Mouse (Mus musculus) liver, embryonic 16.5 days (tissue): ENCODE results near the gene Glce. TPM values are rescaled to one million over a fixed set of nuclear protein-coding genes. Genes with fewer than 3 reads are reported as not detected.

ENCODE experiments used
- ATAC-seq: fragments of 200-750 bp; cut with Nextera tagmentation; 2 replicates; pipeline ENCODE4 v1.8.0; 2017; ENCODE audit warnings: low read depth, mild to moderate bottlenecking, moderate number of reproducible peaks, moderate library complexity
- H3K27ac ChIP-seq: fragments of 300-500 bp; sonication (generic); 2 replicates; pipeline ENCODE4 v1.5.1; 2014; ENCODE audit warnings: mild to moderate bottlenecking, low read length
- H3K27me3 ChIP-seq: fragments of 300-500 bp; sonication (generic); 2 replicates; pipeline ENCODE4 v1.6.1; 2014; ENCODE audit warnings: low read depth, low read length, mixed read lengths; ENCODE audit not compliant: control insufficient read depth, insufficient read depth
- H3K36me3 ChIP-seq: fragments of 300-500 bp; sonication (generic); 2 replicates; pipeline ENCODE4 v1.6.1; 2014; ENCODE audit warnings: mild to moderate bottlenecking; ENCODE audit not compliant: control insufficient read depth, insufficient read depth
- H3K4me1 ChIP-seq: fragments of 300-500 bp; sonication (generic); 2 replicates; pipeline ENCODE4 v1.6.1; 2014; ENCODE audit warnings: low read depth, low read length, mixed read lengths; ENCODE audit not compliant: control insufficient read depth
- H3K4me2 ChIP-seq: fragments of 300-500 bp; sonication (generic); 2 replicates; pipeline ENCODE4 v1.6.1; 2014; ENCODE audit warnings: low read depth, low read length, mixed read lengths
- H3K4me3 ChIP-seq: fragments of 300-500 bp; sonication (generic); 2 replicates; pipeline ENCODE4 v1.5.1; 2014; ENCODE audit warnings: low read depth, mild to moderate bottlenecking, low read length
- H3K9ac ChIP-seq: fragments of 300-500 bp; sonication (generic); 2 replicates; pipeline ENCODE4 v1.6.1; 2014; ENCODE audit warnings: low read depth, low read length
- H3K9me3 ChIP-seq: fragments of 300-500 bp; sonication (generic); replicated peaks from 2 replicates; pipeline ENCODE4 v1.6.1; 2016; ENCODE audit warnings: low read length; ENCODE audit not compliant: control insufficient read depth
- WGBS: fragments of 180-500 bp; shearing (Covaris S2); extraction: QIAGEN DNeasy Blood & Tissue Kit; methylation state at CpG from one replicate; pipeline ENCODE4 v1.1.7; 2014; ENCODE audit not compliant: insufficient replicate concordance; 5-methylcytosine and 5-hydroxymethylcytosine counted together
- polyA plus RNA-seq: library from polyadenylated mRNA; unstranded; fragments of >200 nt; fragmentation: Nextera tagmentation; extraction: Ambion mirVana; gene quantifications from 2 replicates; pipeline ENCODE4 v1.2.1, GENCODE M21; 2015

The Glce gene
- polyA plus RNA-seq, 1 experiment from 2014 or later = 6.0 TPM

DNA sequence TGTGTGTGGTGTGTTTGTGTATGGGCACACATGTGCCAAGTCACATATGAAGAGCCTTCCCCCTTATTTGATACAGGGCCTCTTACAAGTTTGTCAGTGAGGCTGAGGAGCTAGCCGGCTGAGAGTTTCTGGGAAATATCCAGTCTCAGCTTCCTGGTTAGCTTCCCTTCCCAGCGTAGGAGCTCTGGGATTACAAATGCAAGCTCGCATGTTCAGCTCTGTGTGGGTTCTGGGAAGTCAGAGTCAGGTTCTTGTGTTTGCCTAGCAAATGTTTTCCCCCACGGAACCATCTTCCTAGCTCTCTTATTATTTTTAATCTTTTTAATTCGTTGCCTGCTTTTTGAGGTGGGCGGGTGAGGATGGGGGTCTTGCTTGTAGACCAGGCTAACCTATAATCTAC, 32.9 kb upstream of the Glce start:
- Histone ChIP-seq H3K36me3 (no peaks in the 10 kb centered on the region), H3K4me1 (no peaks in the 10 kb centered on the region), H3K9ac (no peak overlapping the region), H3K4me2 (no peak overlapping the region), H3K27me3 (no peaks in the 10 kb centered on the region), H3K4me3 (no peak overlapping the region), H3K27ac (no peak overlapping the region), H3K9me3 (no peaks in the 10 kb centered on the region)
- 66% methylated on average over 6 of the region's 6 CpGs for WGBS
- ATAC-seq = no peak

- no peak overlapping the region for H3K4me3 ChIP-seq
- H3K4me1 ChIP-seq = no peaks in the 10 kb centered on the region
- H3K4me2 ChIP-seq = no peak overlapping the region
- no peak for ATAC-seq
- H3K36me3 ChIP-seq = no peaks in the 10 kb centered on the region
- H3K27ac ChIP-seq = no peak overlapping the region
- no peak overlapping the region for H3K9ac ChIP-seq
- H3K27me3 ChIP-seq = no peaks in the 10 kb centered on the region
- WGBS = 62% methylated on average over 7 of the region's 7 CpGs
- no peaks in the 10 kb centered on the region for H3K9me3 ChIP-seq
These were observed 32.5 kb upstream of the Glce start for GRCm38 (mm10) chr9:62154956-62155355.

DNA sequence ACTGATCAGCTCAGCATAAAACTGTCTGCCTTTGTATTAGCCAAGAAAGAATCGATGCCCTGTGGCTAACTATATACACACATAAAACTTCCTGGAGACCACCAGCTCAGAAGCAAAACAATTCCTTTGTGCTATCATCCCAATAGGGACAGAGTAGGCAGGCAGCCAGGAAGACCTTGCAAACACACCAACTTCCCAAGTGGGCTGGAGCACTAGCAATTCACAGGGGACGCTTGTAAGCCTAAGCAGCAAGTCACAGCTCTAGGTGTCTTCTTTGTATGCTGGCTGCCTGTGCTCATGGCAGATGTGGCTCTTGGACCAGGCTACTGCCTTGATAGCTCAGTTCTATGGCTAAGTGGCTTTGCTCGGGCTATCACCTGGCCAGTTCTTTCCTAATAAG, 32.1 kb upstream of the Glce start:
- H3K9me3 ChIP-seq = no peaks in the 10 kb centered on the region
- H3K27me3 ChIP-seq = no peaks in the 10 kb centered on the region
- no peaks in the 10 kb centered on the region for H3K36me3 ChIP-seq
- H3K4me3 ChIP-seq = no peak overlapping the region
- no peak overlapping the region for H3K9ac ChIP-seq
- H3K27ac ChIP-seq = no peak overlapping the region
- H3K4me2 ChIP-seq = no peak overlapping the region
- ATAC-seq = no peak
- WGBS = 50% methylated on average over 3 of the region's 3 CpGs
- no peaks in the 10 kb centered on the region for H3K4me1 ChIP-seq

DNA sequence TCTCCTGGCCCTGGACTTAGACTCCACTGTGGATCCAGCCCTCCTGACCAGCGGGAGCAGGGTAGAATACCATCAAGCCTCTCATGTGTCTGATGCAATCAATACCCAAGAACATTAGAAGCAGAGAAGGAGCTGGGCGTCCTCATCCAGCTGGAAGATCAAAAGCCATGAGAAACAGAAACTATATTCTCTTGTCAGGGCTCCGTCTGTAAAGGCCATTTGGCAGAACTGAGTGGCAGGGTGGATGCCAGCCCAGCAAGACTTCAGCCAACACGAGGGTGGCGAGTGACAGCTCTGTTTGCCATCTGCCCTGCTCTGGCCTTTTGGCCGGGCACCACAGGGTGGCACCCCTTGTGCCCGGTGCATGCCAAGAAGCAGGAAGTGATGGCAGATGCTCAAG, 30.8 kb upstream of the Glce start:
- Histone ChIP-seq H3K27me3 (no peaks in the 10 kb centered on the region), H3K9ac (no peak overlapping the region), H3K9me3 (no peaks in the 10 kb centered on the region), H3K36me3 (no peaks in the 10 kb centered on the region), H3K4me2 (no peak overlapping the region), H3K4me1 (no peaks in the 10 kb centered on the region), H3K4me3 (no peak overlapping the region), H3K27ac (no peak overlapping the region)
- ATAC-seq = no peak
- 64% methylated on average over 7 of the region's 7 CpGs for WGBS

DNA sequence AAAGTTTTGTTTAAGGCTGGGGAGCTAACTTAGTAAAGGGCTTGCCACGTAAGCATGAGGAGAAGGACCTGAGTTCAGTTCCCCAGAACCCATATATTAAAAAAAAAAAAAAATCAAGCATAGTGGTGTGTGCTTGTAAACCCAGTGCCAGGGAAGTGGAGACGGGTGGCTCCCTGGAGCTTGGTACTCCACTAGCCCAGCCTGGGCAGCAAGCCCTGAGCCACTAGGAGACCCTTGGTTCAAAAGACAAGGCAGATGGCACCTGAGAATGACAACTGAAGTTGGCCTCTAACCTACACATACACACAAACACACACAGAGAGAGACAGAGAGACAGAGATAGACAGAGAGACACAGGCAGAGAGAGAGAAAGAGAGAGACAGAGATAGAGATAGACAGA, 30.1 kb upstream of the Glce start:
- no peak overlapping the region for H3K4me3 ChIP-seq
- ATAC-seq = no peak
- no peaks in the 10 kb centered on the region for H3K27me3 ChIP-seq
- H3K9me3 ChIP-seq = no peaks in the 10 kb centered on the region
- no peak overlapping the region for H3K27ac ChIP-seq
- WGBS = 67% methylated on average over 2 of the region's 2 CpGs
- no peaks in the 10 kb centered on the region for H3K36me3 ChIP-seq
- H3K9ac ChIP-seq = no peak overlapping the region
- no peaks in the 10 kb centered on the region for H3K4me1 ChIP-seq
- no peak overlapping the region for H3K4me2 ChIP-seq

GRCm38 (mm10) chr9:62145198-62145597, 22.7 kb upstream of the Glce start:
- Histone ChIP-seq H3K27ac (no peak overlapping the region), H3K9ac (no peak overlapping the region), H3K4me1 (no peaks in the 10 kb centered on the region), H3K4me3 (no peak overlapping the region), H3K36me3 (no peaks in the 10 kb centered on the region), H3K9me3 (no peaks in the 10 kb centered on the region), H3K4me2 (no peak overlapping the region), H3K27me3 (no peaks in the 10 kb centered on the region)
- WGBS = 48% methylated on average over 2 of the region's 2 CpGs
- ATAC-seq = peak; percentile 77

DNA sequence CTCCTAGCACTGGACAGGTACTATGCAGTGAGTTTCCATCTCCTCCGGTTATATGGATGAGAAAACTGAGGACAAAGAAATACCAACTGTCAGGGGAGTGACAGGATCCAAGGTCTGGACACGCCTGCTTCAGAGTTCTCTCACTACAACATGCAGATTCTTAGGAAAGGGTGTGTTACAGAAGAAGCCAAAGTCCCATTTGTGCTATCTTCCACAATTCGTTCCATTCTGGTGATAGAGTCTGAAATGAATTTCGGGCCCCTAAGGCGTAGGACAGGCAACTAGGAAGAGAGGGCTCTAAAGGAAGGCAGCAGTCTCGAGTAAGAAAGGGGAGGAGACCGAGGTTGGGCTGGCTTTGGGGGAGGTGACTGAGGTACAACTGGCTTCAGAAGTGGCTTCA, 21.0 kb upstream of the Glce start:
- Histone ChIP-seq H3K27ac (no peak overlapping the region), H3K27me3 (no peaks in the 10 kb centered on the region), H3K9me3 (no peaks in the 10 kb centered on the region), H3K9ac (no peak overlapping the region), H3K4me2 (no peak overlapping the region), H3K4me1 (no peaks in the 10 kb centered on the region), H3K36me3 (no peaks in the 10 kb centered on the region), H3K4me3 (no peak overlapping the region)
- no peak for ATAC-seq
- 42% methylated on average over 7 of the region's 7 CpGs for WGBS

DNA sequence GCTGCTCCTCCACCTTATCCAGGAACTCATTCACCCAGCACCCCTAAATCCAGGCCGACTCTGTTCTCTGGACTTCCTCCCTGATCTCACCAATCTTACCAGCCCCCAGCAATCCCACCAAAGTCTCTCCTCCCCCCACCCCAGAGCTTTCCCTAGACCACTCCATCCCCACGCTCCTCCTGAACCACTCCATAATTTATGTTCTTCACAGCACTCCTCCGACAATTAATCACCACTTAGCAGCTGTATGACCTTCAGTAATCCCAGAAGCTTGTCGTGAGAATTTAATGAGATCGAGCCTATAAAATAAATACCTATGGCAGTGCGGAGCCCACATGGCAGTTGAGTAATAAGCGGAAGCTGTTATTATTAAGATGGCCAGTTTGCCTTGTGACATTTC, 16.6 kb upstream of the Glce start:
- H3K27ac ChIP-seq = no peak overlapping the region
- no peak overlapping the region for H3K4me2 ChIP-seq
- H3K36me3 ChIP-seq = no peaks in the 10 kb centered on the region
- no peak overlapping the region for H3K4me3 ChIP-seq
- H3K9me3 ChIP-seq = no peaks in the 10 kb centered on the region
- no peaks in the 10 kb centered on the region for H3K27me3 ChIP-seq
- ATAC-seq = no peak
- 65% methylated on average over 7 of the region's 7 CpGs for WGBS
- H3K4me1 ChIP-seq = no peaks in the 10 kb centered on the region; the same call in 1 of the 2 replicates
- H3K9ac ChIP-seq = no peak overlapping the region

DNA sequence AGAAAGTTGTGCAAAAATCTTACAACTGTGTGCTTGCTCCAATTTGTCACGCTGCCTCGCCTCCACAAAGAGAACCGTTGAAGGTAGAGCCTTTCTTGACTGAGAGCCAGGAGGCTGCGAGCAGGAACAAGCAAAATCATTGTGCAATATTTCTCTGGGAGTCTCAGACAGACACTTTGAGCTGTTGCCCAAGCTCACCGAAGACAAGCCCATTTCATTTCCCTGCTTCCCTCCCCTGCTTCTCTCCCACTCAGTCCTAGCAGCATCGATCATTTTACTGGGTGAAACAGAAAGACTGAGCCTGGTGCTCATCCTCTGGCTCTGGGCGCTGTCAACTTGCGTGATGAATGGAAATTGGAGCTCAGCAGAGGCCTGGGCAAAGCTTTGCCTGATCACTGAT, 14.8 kb upstream of the Glce start:
- Histone ChIP-seq H3K4me2 (no peak overlapping the region), H3K27ac (no peak overlapping the region), H3K36me3 (no peaks in the 10 kb centered on the region), H3K4me3 (no peak overlapping the region), H3K4me1 (no peaks in the 10 kb centered on the region; the same call in 1 of the 2 replicates), H3K27me3 (no peaks in the 10 kb centered on the region), H3K9me3 (no peaks in the 10 kb centered on the region), H3K9ac (no peak overlapping the region)
- ATAC-seq = 0 out of 2 replicates have a peak, but pooled peaks have one; percentile 21
- WGBS = 42% methylated on average over 8 of the region's 8 CpGs
